Mouse (Mus musculus): Measurements from ENCODE around the gene Dusp16. TPM values are rescaled to one million over a fixed set of nuclear protein-coding genes. Genes with fewer than 3 reads are reported as not detected.

Dusp16 gene
- polyA plus RNA-seq, 1 experiment = 21.1 TPM

GRCm38 (mm10) chr6:134725406-134725805, 67.0 kb downstream of the Dusp16 start:
- DNase-seq = no peak
- Histone ChIP-seq H3K4me3 (replicated peaks; ENCODE audit: extremely low read depth, low read depth, low read length) (no peak overlapping the region), H3K4me1 (ENCODE audit: control insufficient read depth, insufficient read depth, low read length) (no peaks in the 10 kb centered on the region)
- TF ChIP-seq POLR2A (IDR thresholded peaks at IDR 0.05; ENCODE audit: borderline replicate concordance, extremely low read depth, low read depth, low read length) = no peak
- no peak for TF ChIP-seq CTCF (IDR thresholded peaks at IDR 0.05; ENCODE audit: insufficient read depth, low read length)

- no peak for DNase-seq
- TF ChIP-seq POLR2A (IDR thresholded peaks at IDR 0.05; ENCODE audit: borderline replicate concordance, extremely low read depth, low read depth, low read length) = no peak
- TF ChIP-seq CTCF (IDR thresholded peaks at IDR 0.05; ENCODE audit: insufficient read depth, low read length) = no peak
- Histone ChIP-seq H3K4me1 (ENCODE audit: control insufficient read depth, insufficient read depth, low read length) (no peaks in the 10 kb centered on the region), H3K4me3 (replicated peaks; ENCODE audit: extremely low read depth, low read depth, low read length) (no peak overlapping the region)
- 78% methylated on average over 9 of the region's 9 CpGs for WGBS
These were observed 68.4 kb downstream of the Dusp16 start for GRCm38 (mm10) chr6:134723833-134724553.

GRCm38 (mm10) chr6:134723326-134723725, 69.1 kb downstream of the Dusp16 start:
- H3K4me1 ChIP-seq (ENCODE audit: control insufficient read depth, insufficient read depth, low read length) = no peaks in the 10 kb centered on the region
- DNase-seq = no peak
- 92% methylated on average over 7 of the region's 7 CpGs for WGBS

GRCm38 (mm10) chr6:134722906-134723305, 69.5 kb downstream of the Dusp16 start:
- DNase-seq = no peak
- H3K4me1 ChIP-seq (ENCODE audit: control insufficient read depth, insufficient read depth, low read length) = no peaks in the 10 kb centered on the region
- 91% methylated on average over 8 of the region's 8 CpGs for WGBS
- TF ChIP-seq CTCF (IDR thresholded peaks at IDR 0.05; ENCODE audit: insufficient read depth, low read length) (no peak), POLR2A (IDR thresholded peaks at IDR 0.05; ENCODE audit: borderline replicate concordance, extremely low read depth, low read depth, low read length) (no peak)
- no peak overlapping the region for H3K4me3 ChIP-seq (replicated peaks; ENCODE audit: extremely low read depth, low read depth, low read length)

More at GRCm38 (mm10) chr6:134723326-134723725, 69.1 kb downstream of the Dusp16 start:
- no peak overlapping the region for H3K4me3 ChIP-seq (replicated peaks; ENCODE audit: extremely low read depth, low read depth, low read length)
- TF ChIP-seq POLR2A (IDR thresholded peaks at IDR 0.05; ENCODE audit: borderline replicate concordance, extremely low read depth, low read depth, low read length) = no peak
- no peak for TF ChIP-seq CTCF (IDR thresholded peaks at IDR 0.05; ENCODE audit: insufficient read depth, low read length)

GRCm38 (mm10) chr6:134721729-134722269, 70.6 kb downstream of the Dusp16 start:
- Histone ChIP-seq H3K4me1 (ENCODE audit: control insufficient read depth, insufficient read depth, low read length) (no peaks in the 10 kb centered on the region), H3K4me3 (replicated peaks; ENCODE audit: extremely low read depth, low read depth, low read length) (no peak overlapping the region)
- WGBS = 90% methylated on average over 6 of the region's 6 CpGs
- TF ChIP-seq CTCF (IDR thresholded peaks at IDR 0.05; ENCODE audit: insufficient read depth, low read length) = no peak
- no peak for TF ChIP-seq POLR2A (IDR thresholded peaks at IDR 0.05; ENCODE audit: borderline replicate concordance, extremely low read depth, low read depth, low read length)
- no peak for DNase-seq

- 84% methylated on average over 5 of the region's 5 CpGs for WGBS
- H3K4me3 ChIP-seq (replicated peaks; ENCODE audit: extremely low read depth, low read depth, low read length) = no peak overlapping the region
- TF ChIP-seq POLR2A (IDR thresholded peaks at IDR 0.05; ENCODE audit: borderline replicate concordance, extremely low read depth, low read depth, low read length) (no peak), CTCF (IDR thresholded peaks at IDR 0.05; ENCODE audit: insufficient read depth, low read length) (no peak)
- peaks cover 3% of the 10 kb centered on the region; the same call in 1 of the 2 replicates for H3K4me1 ChIP-seq (ENCODE audit: control insufficient read depth, insufficient read depth, low read length)
- no peak for DNase-seq
These were observed 72.3 kb downstream of the Dusp16 start for GRCm38 (mm10) chr6:134720150-134720549.

GRCm38 (mm10) chr6:134719156-134719555, 73.3 kb downstream of the Dusp16 start:
- H3K4me1 ChIP-seq (ENCODE audit: control insufficient read depth, insufficient read depth, low read length) = peaks cover 3% of the 10 kb centered on the region; the same call in 1 of the 2 replicates
- 80% methylated on average over 5 of the region's 5 CpGs for WGBS
- TF ChIP-seq CTCF (IDR thresholded peaks at IDR 0.05; ENCODE audit: insufficient read depth, low read length) (no peak), POLR2A (IDR thresholded peaks at IDR 0.05; ENCODE audit: borderline replicate concordance, extremely low read depth, low read depth, low read length) (no peak)
- DNase-seq = no peak
- no peak overlapping the region for H3K4me3 ChIP-seq (replicated peaks; ENCODE audit: extremely low read depth, low read depth, low read length)

GRCm38 (mm10) chr6:134718668-134719065, 73.8 kb downstream of the Dusp16 start:
- WGBS = 86% methylated on average over 11 of the region's 11 CpGs
- DNase-seq = no peak
- TF ChIP-seq POLR2A (IDR thresholded peaks at IDR 0.05; ENCODE audit: borderline replicate concordance, extremely low read depth, low read depth, low read length) (no peak), CTCF (IDR thresholded peaks at IDR 0.05; ENCODE audit: insufficient read depth, low read length) (no peak)
- no peak overlapping the region for H3K4me3 ChIP-seq (replicated peaks; ENCODE audit: extremely low read depth, low read depth, low read length)
- H3K4me1 ChIP-seq (ENCODE audit: control insufficient read depth, insufficient read depth, low read length) = peaks cover 3% of the 10 kb centered on the region; the same call in 1 of the 2 replicates

GRCm38 (mm10) chr6:134717886-134718667, 74.3 kb downstream of the Dusp16 start:
- DNase-seq = no peak
- Histone ChIP-seq H3K4me1 (ENCODE audit: control insufficient read depth, insufficient read depth, low read length) (peaks cover 3% of the 10 kb centered on the region; the same call in 1 of the 2 replicates), H3K4me3 (replicated peaks; ENCODE audit: extremely low read depth, low read depth, low read length) (no peak overlapping the region)
- 69% methylated on average over 20 of the region's 20 CpGs for WGBS
- no peak for TF ChIP-seq CTCF (IDR thresholded peaks at IDR 0.05; ENCODE audit: insufficient read depth, low read length)
- TF ChIP-seq POLR2A (IDR thresholded peaks at IDR 0.05; ENCODE audit: borderline replicate concordance, extremely low read depth, low read depth, low read length) = no peak

Data from lung, adult 2 months (tissue).